ENCODE assay signal across 1 mouse cellular context in the genomic region with DNA sequence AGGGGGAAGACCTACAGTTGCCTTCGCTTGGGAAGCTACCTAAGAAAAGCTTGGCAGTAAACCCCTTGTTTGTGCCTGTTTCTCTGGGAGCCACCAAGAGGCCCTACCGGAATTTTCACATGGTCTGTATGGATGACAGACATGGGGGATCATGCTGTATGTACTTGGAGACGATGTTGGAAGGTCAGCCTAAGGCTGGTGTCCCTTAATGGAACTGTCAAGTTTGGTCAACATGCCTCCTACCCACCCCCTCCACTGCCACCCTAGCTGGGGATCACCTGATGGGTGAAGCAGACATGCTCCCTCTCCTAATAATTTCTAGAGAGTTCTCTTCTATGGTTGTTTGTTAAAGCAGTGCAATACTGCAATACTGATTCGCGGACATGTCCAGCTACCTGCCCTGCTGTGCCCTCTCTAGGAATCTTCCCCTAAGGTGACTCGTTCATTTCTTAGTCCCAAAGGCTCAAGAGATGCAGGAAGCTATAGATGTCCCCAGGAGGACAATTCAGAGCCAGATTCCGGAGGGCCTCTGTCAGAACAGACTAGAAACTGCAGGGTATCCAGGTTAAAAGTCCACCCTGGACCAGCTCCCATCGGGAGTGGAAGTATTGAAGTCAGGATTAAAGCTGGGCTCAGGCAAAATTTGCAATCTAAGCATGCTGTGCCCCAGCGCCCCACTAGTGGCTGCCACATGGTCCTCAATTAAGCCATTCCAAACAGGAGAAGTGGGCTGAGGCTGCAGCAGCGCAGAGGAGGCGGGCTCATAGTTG.
TF ChIP-seq lines count a peak whose summit lies in the region.

No protein-coding gene starts in this region.

TF ChIP-seq in ES-E14, 5 proteins besides CTCF, POLR2A, EP300 and RAD21 (continued from another document):
- TF ChIP-seq CHD2 (IDR thresholded peaks at IDR 0.05; ENCODE audit: low read depth, low read length), result no peak
- no peak for TF ChIP-seq HCFC1 (IDR thresholded peaks at IDR 0.05; ENCODE audit: borderline replicate concordance, insufficient read depth, low read length)
- no peak for TF ChIP-seq ZNF384 (IDR thresholded peaks at IDR 0.05; ENCODE audit: low read depth, low read length)
